Mouse (Mus musculus) intestine, embryonic 14.5 days (tissue): ENCODE data around the gene Pkhd1. TPM values are rescaled to one million over a fixed set of nuclear protein-coding genes. Genes with fewer than 3 reads are reported as not detected.

Experiments used
- ATAC-seq: fragments of 200-750 bp; cut with Nextera tagmentation; replicated peaks from 2 replicates; pipeline ENCODE4 v1.8.0; 2017; ENCODE audit warnings: low read depth, moderate number of reproducible peaks, moderate TSS enrichment, moderate library complexity; ENCODE audit not compliant: low FRiP score, low TSS enrichment
- DNase-seq: peaks from one replicate; pipeline ENCODE4 v3.0.0-alpha.2; 2018; ENCODE audit warnings: low spot score
- H3K27ac ChIP-seq: fragments of 300-500 bp; sonication (generic); 2 replicates; pipeline ENCODE4 v1.5.1; 2014; ENCODE audit warnings: low read depth, mild to moderate bottlenecking, control low read depth
- H3K27me3 ChIP-seq: fragments of 300-500 bp; sonication (generic); replicated peaks from 2 replicates; pipeline ENCODE4 v1.6.1; 2014; ENCODE audit warnings: low read length, control low read depth; ENCODE audit not compliant: control insufficient read depth, insufficient read depth
- H3K36me3 ChIP-seq: fragments of 300-500 bp; sonication (generic); 2 replicates; pipeline ENCODE4 v1.6.1; 2014; ENCODE audit warnings: low read length, control low read depth; ENCODE audit not compliant: control insufficient read depth, insufficient read depth
- H3K4me1 ChIP-seq: fragments of 300-500 bp; sonication (generic); replicated peaks from 2 replicates; pipeline ENCODE4 v1.6.1; 2014; ENCODE audit warnings: low read length, control low read depth, mixed read lengths; ENCODE audit not compliant: control insufficient read depth, insufficient read depth
- H3K4me2 ChIP-seq: fragments of 300-500 bp; sonication (generic); 2 replicates; pipeline ENCODE4 v1.6.1; 2014; ENCODE audit warnings: low read length
- H3K4me3 ChIP-seq: fragments of 300-500 bp; sonication (generic); 2 replicates; pipeline ENCODE4 v1.5.1; 2014; ENCODE audit warnings: low read depth, low read length, control low read depth, mixed read lengths
- H3K9ac ChIP-seq: fragments of 300-500 bp; sonication (generic); 2 replicates; pipeline ENCODE4 v1.6.1; 2014; ENCODE audit warnings: mild to moderate bottlenecking, low read length
- H3K9me3 ChIP-seq: fragments of 300-500 bp; sonication (generic); 2 replicates; pipeline ENCODE4 v1.6.1; 2016; ENCODE audit warnings: low read length, control low read depth; ENCODE audit not compliant: control insufficient read depth
- WGBS: fragments of 180-500 bp; shearing (Covaris S2); extraction: QIAGEN DNeasy Blood & Tissue Kit; methylation state at CpG from one replicate; pipeline ENCODE4 v1.1.7; 2014; 5-methylcytosine and 5-hydroxymethylcytosine counted together
- polyA plus RNA-seq: library from polyadenylated mRNA; unstranded; fragments of >200 nt; fragmentation: Nextera tagmentation; extraction: Ambion mirVana; gene quantifications from 2 replicates; pipeline ENCODE4 v1.2.1, GENCODE M21; 2014

The Pkhd1 gene
- polyA plus RNA-seq, 1 experiment from 2014 or later = 0.57 TPM

DNA sequence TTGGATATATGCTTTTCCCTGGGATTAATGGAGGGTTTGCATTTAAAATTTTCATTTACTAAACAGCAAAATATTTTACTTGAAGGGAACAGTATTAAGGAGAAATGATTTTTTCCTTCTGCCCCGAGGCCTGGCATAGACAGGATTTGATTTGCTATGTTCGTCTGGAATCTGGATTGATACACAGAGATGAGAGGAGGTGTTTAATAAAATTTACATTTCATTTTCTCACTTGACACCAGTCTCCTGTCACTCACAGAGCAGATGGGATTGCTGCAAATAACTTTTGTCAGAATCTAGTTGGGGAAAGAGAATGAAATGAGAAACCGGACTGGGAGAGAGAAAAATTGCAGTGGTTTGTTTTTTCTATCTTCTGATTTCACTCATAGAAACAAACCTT lies 578.5 kb downstream of the Pkhd1 start:
- ATAC-seq (no peak), DNase-seq (no peak)
- Histone ChIP-seq H3K27ac (no peak overlapping the region), H3K4me3 (no peak overlapping the region), H3K27me3 (no peaks in the 10 kb centered on the region), H3K4me1 (no peaks in the 10 kb centered on the region), H3K9ac (no peak overlapping the region), H3K36me3 (no peaks in the 10 kb centered on the region), H3K9me3 (no peaks in the 10 kb centered on the region), H3K4me2 (no peak overlapping the region)
- 85% methylated on average over 3 of the region's 3 CpGs for WGBS

DNA sequence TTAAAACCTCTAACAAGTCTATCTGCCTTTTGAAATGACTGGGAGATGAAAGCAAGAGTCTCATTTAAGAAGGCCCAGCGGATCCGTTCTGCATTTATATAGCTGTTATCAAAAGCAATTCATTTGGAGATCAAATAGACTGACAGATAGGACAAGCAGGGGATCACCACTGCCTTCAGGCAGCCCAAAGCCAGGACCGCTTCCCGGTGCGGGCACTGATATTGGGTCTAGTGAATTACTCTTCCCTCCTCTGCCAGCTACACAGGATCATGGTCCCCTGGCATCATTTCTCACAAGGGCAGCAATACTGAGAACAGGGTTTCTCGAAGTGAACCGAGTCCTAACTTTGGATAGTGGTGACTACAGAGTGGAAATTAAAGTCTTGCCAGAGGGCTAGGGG lies 582.6 kb downstream of the Pkhd1 start:
- no peaks in the 10 kb centered on the region for H3K9me3 ChIP-seq
- H3K27me3 ChIP-seq = no peaks in the 10 kb centered on the region
- no peaks in the 10 kb centered on the region for H3K4me1 ChIP-seq
- DNase-seq (no peak), ATAC-seq (no peak)
- H3K27ac ChIP-seq = no peak overlapping the region
- H3K36me3 ChIP-seq = no peaks in the 10 kb centered on the region
- no peak overlapping the region for H3K4me3 ChIP-seq
- 81% methylated on average over 7 of the region's 7 CpGs for WGBS
- H3K9ac ChIP-seq = no peak overlapping the region
- H3K4me2 ChIP-seq = no peak overlapping the region

DNA sequence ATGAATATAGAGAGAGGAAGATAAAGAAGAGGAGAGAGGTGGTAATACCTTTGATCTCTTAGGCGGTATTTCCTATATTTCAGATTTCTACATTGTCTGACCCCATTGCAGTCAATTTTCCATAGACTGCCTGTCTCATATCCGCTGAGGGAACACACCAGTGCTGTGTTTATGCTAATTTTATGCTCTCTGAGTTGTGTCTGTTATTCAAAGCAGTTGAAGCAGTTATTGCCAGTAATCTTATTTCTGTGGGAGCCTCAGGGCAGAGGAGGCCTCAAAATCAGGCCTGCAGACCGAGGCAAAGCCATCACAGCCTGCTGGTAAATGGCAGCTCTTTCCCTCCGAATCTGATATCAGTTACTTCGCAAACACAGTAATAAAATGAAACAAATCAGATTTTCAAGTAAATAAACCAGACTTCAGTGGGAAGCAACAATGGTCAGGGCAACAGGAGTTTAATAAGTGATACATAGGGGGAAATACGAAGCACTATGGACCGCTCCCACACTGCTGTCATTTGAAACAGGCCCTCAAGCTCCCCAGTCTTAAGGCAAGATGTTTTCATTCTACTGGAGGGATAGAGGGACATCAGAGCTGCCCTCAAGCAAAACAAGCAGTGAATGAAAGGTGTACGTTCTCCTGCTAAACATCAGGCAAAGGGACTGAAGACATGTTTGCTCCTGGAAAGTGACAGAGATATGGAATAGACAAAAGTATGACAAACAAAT lies 599.5 kb downstream of the Pkhd1 start:
- Histone ChIP-seq H3K9ac (no peak overlapping the region), H3K4me3 (no peak overlapping the region), H3K27ac (no peak overlapping the region), H3K27me3 (no peaks in the 10 kb centered on the region), H3K36me3 (no peaks in the 10 kb centered on the region), H3K4me2 (no peak overlapping the region), H3K9me3 (no peaks in the 10 kb centered on the region), H3K4me1 (no peaks in the 10 kb centered on the region)
- 72% methylated on average over 8 of the region's 8 CpGs for WGBS
- DNase-seq (no peak), ATAC-seq (no peak)

GRCm38 (mm10) chr1:20017619-20018018 lies 600.2 kb downstream of the Pkhd1 start:
- Histone ChIP-seq H3K4me1 (no peaks in the 10 kb centered on the region), H3K4me3 (no peak overlapping the region), H3K27ac (no peak overlapping the region), H3K27me3 (no peaks in the 10 kb centered on the region), H3K9me3 (no peaks in the 10 kb centered on the region), H3K4me2 (no peak overlapping the region), H3K9ac (no peak overlapping the region), H3K36me3 (no peaks in the 10 kb centered on the region)
- WGBS = 87% methylated on average over 4 of the region's 4 CpGs
- ATAC-seq (no peak), DNase-seq (no peak)

Other genes with a start within 250 kb of the Pkhd1 start
- not detected in 2 replicates for gene Il17a, start 112.8 kb upstream of the Pkhd1 start, polyA plus RNA-seq
- 0.22 TPM in 1 of 2 replicates, not detected in the other for gene Il17f, start 172.6 kb upstream of the Pkhd1 start, polyA plus RNA-seq
- gene Mcm3, start 202.2 kb upstream of the Pkhd1 start, polyA plus RNA-seq = 158 and 177 TPM in 2 replicates